Mouse (Mus musculus): ENCODE measurements at regions not wholly inside any gene's neighbourhood (a gene's known extent, or its start where the extent isn't known, plus 50 kb on each side); places are given as distances from the start of the nearest gene placed in this dataset.

GRCm38 (mm10) chr16:42681196-42681595, 194.5 kb upstream of the Zbtb20 start:
- no peak for DNase-seq (ENCODE audit: low read depth, low spot score)

GRCm38 (mm10) chr16:42677211-42677610, 198.5 kb upstream of the Zbtb20 start:
- DNase-seq (ENCODE audit: low read depth, low spot score) = no peak

- DNase-seq (ENCODE audit: low read depth, low spot score) = no peak
These were observed 199.1 kb upstream of the Zbtb20 start for GRCm38 (mm10) chr16:42676406-42677075.

GRCm38 (mm10) chr16:42675031-42675430, 200.7 kb upstream of the Zbtb20 start:
- no peak for DNase-seq (ENCODE audit: low read depth, low spot score)

GRCm38 (mm10) chr16:42666601-42667000, 209.1 kb upstream of the Zbtb20 start:
- no peak for DNase-seq (ENCODE audit: low read depth, low spot score)

GRCm38 (mm10) chr16:42651904-42652732, 223.6 kb upstream of the Zbtb20 start:
- no peak for DNase-seq (ENCODE audit: low read depth, low spot score)

- no peak for DNase-seq (ENCODE audit: low read depth, low spot score)
These were observed 225.9 kb upstream of the Zbtb20 start for GRCm38 (mm10) chr16:42649767-42650166.

- no peak for DNase-seq (ENCODE audit: low read depth, low spot score)
These were observed 227.0 kb upstream of the Zbtb20 start for GRCm38 (mm10) chr16:42648531-42649142.

GRCm38 (mm10) chr16:42647762-42648161, 227.9 kb upstream of the Zbtb20 start:
- no peak for DNase-seq (ENCODE audit: low read depth, low spot score)

- no peak for DNase-seq (ENCODE audit: low read depth, low spot score)
These were observed 239.9 kb upstream of the Zbtb20 start for GRCm38 (mm10) chr16:42635766-42636165.

- DNase-seq (ENCODE audit: low read depth, low spot score) = no peak
These were observed 248.0 kb upstream of the Zbtb20 start for GRCm38 (mm10) chr16:42627675-42628074.

GRCm38 (mm10) chr16:42615920-42616319, 259.8 kb upstream of the Zbtb20 start:
- no peak for DNase-seq (ENCODE audit: low read depth, low spot score)

GRCm38 (mm10) chr16:42612011-42612410, 263.7 kb upstream of the Zbtb20 start:
- DNase-seq (ENCODE audit: low read depth, low spot score) = no peak

- DNase-seq (ENCODE audit: low read depth, low spot score) = no peak
These were observed 267.3 kb upstream of the Zbtb20 start for GRCm38 (mm10) chr16:42608336-42608735.

GRCm38 (mm10) chr16:42592321-42592720, 251.9 kb upstream of the Gap43 start:
- DNase-seq (ENCODE audit: low read depth, low spot score) = no peak

- DNase-seq (ENCODE audit: low read depth, low spot score) = no peak
These were observed 251.1 kb upstream of the Gap43 start for GRCm38 (mm10) chr16:42591530-42591929.

GRCm38 (mm10) chr16:42586196-42586595, 245.7 kb upstream of the Gap43 start:
- DNase-seq (ENCODE audit: low read depth, low spot score) = no peak

- DNase-seq (ENCODE audit: low read depth, low spot score) = no peak
These were observed 235.1 kb upstream of the Gap43 start for GRCm38 (mm10) chr16:42575517-42575946.

GRCm38 (mm10) chr16:42574978-42575377, 234.5 kb upstream of the Gap43 start:
- DNase-seq (ENCODE audit: low read depth, low spot score) = no peak

GRCm38 (mm10) chr16:42570246-42570996, 230.0 kb upstream of the Gap43 start:
- no peak for DNase-seq (ENCODE audit: low read depth, low spot score)

- no peak for DNase-seq (ENCODE audit: low read depth, low spot score)
These were observed 228.9 kb upstream of the Gap43 start for GRCm38 (mm10) chr16:42569335-42569734.

- DNase-seq (ENCODE audit: low read depth, low spot score) = no peak
These were observed 209.1 kb upstream of the Gap43 start for GRCm38 (mm10) chr16:42549591-42549990.

All from CD4-positive helper T cell, adult 2 months (primary cell).